Mouse (Mus musculus) lung, postnatal 0 days (tissue): ENCODE results near the gene Mdm4.

Experiments
- CTCF ChIP-seq: IDR thresholded peaks from 2 replicates; pipeline ENCODE4 v1.5.1; 2016; ENCODE audit warnings: antibody characterized with exemption, mild to moderate bottlenecking
- EP300 ChIP-seq: IDR thresholded peaks from 2 replicates; pipeline ENCODE4 v1.6.1; 2016; ENCODE audit warnings: antibody characterized with exemption, mild to moderate bottlenecking, control low read depth

GRCm38 (mm10) chr1:133077606-133078337, 47.4 kb upstream of the Mdm4 start:
- TF ChIP-seq CTCF (no peak), EP300 (no peak)
